Mouse (Mus musculus): Measurements from ENCODE around the gene Gm49320.

DNA sequence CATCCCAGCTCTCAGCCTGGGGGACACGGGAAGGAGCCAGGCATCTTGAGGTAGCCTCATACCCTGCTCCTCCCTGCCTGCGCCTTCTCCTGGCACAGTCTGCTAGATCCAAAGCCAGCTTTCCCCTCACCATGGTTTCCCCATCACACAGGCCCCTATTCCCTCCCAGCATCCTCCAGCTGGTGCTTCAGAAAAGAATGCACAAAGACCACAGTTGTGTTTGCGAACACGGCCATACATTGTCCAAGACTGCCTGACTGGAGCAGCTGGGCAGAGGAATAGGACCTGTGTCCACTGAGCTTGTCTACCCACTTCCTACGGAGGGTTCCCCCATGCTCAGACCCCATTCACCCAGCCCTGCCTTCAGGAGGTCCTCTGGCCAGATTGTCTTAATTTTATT, 46.4 kb upstream of the Gm49320 start:
- TF ChIP-seq CTCF (IDR thresholded peaks at IDR 0.05; ENCODE audit: control insufficient read depth, insufficient read depth, insufficient replicate concordance, low read depth, low read length) (no peak), POLR2A (IDR thresholded peaks at IDR 0.05; ENCODE audit: control insufficient read depth, low read depth, low read length) (no peak)

All from testis, adult 2 months (tissue).